In genomic region chr5:135258280-135259150, GRCm38 (mm10) we compare ENCODE assay signal across 9 mouse cellular contexts. TPM values are rescaled to one million over a fixed set of nuclear protein-coding genes. Genes with fewer than 3 reads are reported as not detected.
DNase-seq lines count a peak whose midpoint lies in the region; ATAC-seq and TF ChIP-seq lines count a peak whose summit lies in the region.
"Had no signal": no experiment of that assay in that cellular context is flagged by ENCODE, and none has a peak within 500 bp of the region (broad histone marks: within the 10 kb centered on the region; RNA-seq: fewer than 3 reads in every experiment).

No protein-coding gene starts in this region.

- H3K27ac ChIP-seq in layer of hippocampus, adult 2 months = peak overlapping the region; percentile 77
- H3K27ac ChIP-seq in forebrain, embryonic 12.5 days = peak overlapping the region; percentile 97
- H3K27ac ChIP-seq in midbrain, embryonic 10.5 days (replicated peaks) = peak overlapping the region; percentile 93

- H3K36me3 ChIP-seq in forebrain, embryonic 12.5 days (replicated peaks) = 0 out of 2 replicates have a peak, but pooled peaks cover 4% of the 10 kb centered on the region
- H3K36me3 ChIP-seq in midbrain, embryonic 10.5 days = no peaks in the 10 kb centered on the region

- H3K4me1 ChIP-seq in forebrain, embryonic 12.5 days = peaks cover 39% of the 10 kb centered on the region
- peaks cover 48% of the 10 kb centered on the region for H3K4me1 ChIP-seq in midbrain, embryonic 10.5 days

- 0 out of 2 replicates have a peak, but pooled peaks cover 7% of the 10 kb centered on the region for H3K9me3 ChIP-seq in forebrain, embryonic 12.5 days
- peaks cover 14% of the 10 kb centered on the region for H3K9me3 ChIP-seq in midbrain, embryonic 10.5 days (replicated peaks)

- TF ChIP-seq CTCF in layer of hippocampus, adult 2 months (conservative IDR thresholded peaks at IDR 0.05) = peak; percentile 28
- TF ChIP-seq CTCF in brain, embryonic 14.5 days (IDR thresholded peaks at IDR 0.05; ENCODE audit: borderline replicate concordance, extremely low read depth, insufficient read depth, insufficient read length) = no peak

- peak in 1 of 2 experiments; percentile 37 for DNase-seq in layer of hippocampus, adult 2 months (ENCODE audit: low spot score in 2 of 2)
- DNase-seq in layer of hippocampus, adult 8-10 months (ENCODE audit: low spot score in 2 of 2) = no peak
- DNase-seq in brain, embryonic 14.5 days (ENCODE audit: low read depth) = peak; percentile 95
- DNase-seq in midbrain, embryonic 10.5 days (ENCODE audit: low spot score) = peak; percentile 52
- DNase-seq in thymus, postnatal 0 days (ENCODE audit: low spot score) = no peak
- DNase-seq in urinary bladder, postnatal 14 days (ENCODE audit: low spot score) = no peak
- no peak for DNase-seq in urinary bladder, adult 2 months (ENCODE audit: low spot score)
- DNase-seq: adrenal gland, postnatal 25 days had no signal

- ATAC-seq in forebrain, embryonic 12.5 days (ENCODE audit: low FRiP score) = no peak; the same call in 1 of the 2 replicates

- H3K4me2 ChIP-seq in forebrain, embryonic 12.5 days = peak overlapping the region; percentile 46

- H3K4me3 ChIP-seq in layer of hippocampus, adult 2 months = no peak overlapping the region
- H3K4me3 ChIP-seq in forebrain, embryonic 12.5 days (replicated peaks) = peak overlapping the region; percentile 16; the same call in 1 of the 2 replicates
- H3K4me3 ChIP-seq in midbrain, embryonic 10.5 days = peak overlapping the region; percentile 37

- WGBS in forebrain, embryonic 12.5 days = 10% methylated on average over 30 of the region's 30 CpGs
- WGBS in midbrain, embryonic 10.5 days = 24% methylated on average over 30 of the region's 30 CpGs

- TF ChIP-seq POLR2A in brain, embryonic 14.5 days (IDR thresholded peaks at IDR 0.05; ENCODE audit: borderline replicate concordance, extremely low read depth, insufficient read depth, insufficient read length, poor library complexity, severe bottlenecking) = no peak

- peak overlapping the region; percentile 46 for H3K9ac ChIP-seq in forebrain, embryonic 12.5 days

- H3K27me3 ChIP-seq in forebrain, embryonic 12.5 days = no peaks in the 10 kb centered on the region
- no peaks in the 10 kb centered on the region for H3K27me3 ChIP-seq in midbrain, embryonic 10.5 days (ENCODE audit: low read depth, poor library complexity, severe bottlenecking)

RNA-seq across cellular contexts. Expression of gene Fzd9, which starts 7.5 kb away (rescaled TPM):
- total RNA-seq in layer of hippocampus, adult 2 months (2021) = 1 to 10 TPM; 4.5 to 5.0 TPM
- 1 to 10 TPM; 4.7 to 7.4 (median 5.7) TPM for total RNA-seq in layer of hippocampus, adult 8-10 months (2022)
- 17.6 and 20.9 TPM in 2 replicates for polyA plus RNA-seq in brain, embryonic 14.5 days (2012; rRNA removed)
- 23.1 and 27.7 TPM in 2 replicates for polyA plus RNA-seq in forebrain, embryonic 12.5 days (2016; fragmentation: Nextera tagmentation; extraction: Ambion mirVana)
- polyA plus RNA-seq in midbrain, embryonic 10.5 days (2016; fragmentation: Nextera tagmentation; extraction: Ambion mirVana) = 15.5 and 16.0 TPM in 2 replicates
- polyA plus RNA-seq in thymus, postnatal 0 days (2015; fragmentation: Nextera tagmentation; extraction: Ambion mirVana) = 0.33 and 0.64 TPM in 2 replicates
- 0.07 and 0.11 TPM in 2 replicates for polyA plus RNA-seq in urinary bladder, adult 2 months (2012; rRNA removed)

Comparison
In these comparisons a context has a peak if more than half of its experiments do, and no peak if none do; other contexts are left out.
1. DNase-seq: peak in brain, embryonic 14.5 days (single experiment) and midbrain, embryonic 10.5 days (single experiment); none in layer of hippocampus, adult 8-10 months (0 of 2), thymus, postnatal 0 days (single experiment), urinary bladder, postnatal 14 days (single experiment) and urinary bladder, adult 2 months (single experiment).
2. RNA of gene Fzd9, which starts 7.5 kb away (polyA plus RNA-seq): 23.1 to 27.7 TPM in forebrain, embryonic 12.5 days, 17.6 to 20.9 TPM in brain, embryonic 14.5 days and 15.5 to 16.0 TPM in midbrain, embryonic 10.5 days; 0.33 to 0.64 TPM in thymus, postnatal 0 days and 0.07 to 0.11 TPM in urinary bladder, adult 2 months; every median in the first group is over 10 times any median in the second.
3. Peak in every context shown above with its lines, with median percentiles within 50 percentile points of each other: H3K27ac ChIP-seq.